In the genomic region with DNA sequence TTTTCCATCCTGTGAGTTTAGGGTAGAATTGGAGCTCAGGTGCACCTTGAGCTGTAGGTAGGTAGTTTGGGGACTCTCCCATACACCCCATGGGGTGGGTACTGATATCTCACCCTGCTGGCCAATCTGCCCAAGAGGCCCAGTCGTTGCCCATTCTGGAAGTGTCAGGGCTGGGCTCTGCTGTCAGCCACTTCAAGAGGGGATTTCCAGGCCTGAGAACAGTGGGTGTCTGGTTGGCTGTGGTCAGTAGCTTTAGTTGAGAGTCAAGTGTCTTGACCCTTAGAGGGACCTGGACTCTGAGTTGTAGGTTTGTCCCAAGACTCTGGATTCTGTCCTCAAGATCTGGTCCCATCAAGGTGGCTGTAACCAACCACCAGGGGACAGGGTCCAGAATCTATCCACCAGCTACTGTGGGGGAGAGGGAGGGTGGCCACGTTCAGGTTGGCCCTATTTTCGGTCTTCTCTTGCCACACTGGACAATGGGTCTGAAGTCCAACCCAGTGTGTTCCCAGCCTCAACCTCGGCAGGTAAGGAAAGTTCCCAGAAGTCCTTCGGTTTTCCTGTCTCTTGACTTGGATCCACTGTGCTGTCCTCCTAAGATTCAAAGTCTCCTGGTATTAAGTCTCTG, we compare ENCODE assay signal across 7 mouse cellular contexts.
DNase-seq lines count a peak whose midpoint lies in the region; ATAC-seq and TF ChIP-seq lines count a peak whose summit lies in the region.

No protein-coding gene starts in this region.

- peak overlapping the region; percentile 90 for H3K4me3 ChIP-seq in neural tube, embryonic 11.5 days (ENCODE audit: low read depth, low read length)
- H3K4me3 ChIP-seq in forebrain, postnatal 0 days (ENCODE audit: low read depth, low read length) = peak overlapping the region; percentile 85
- peak overlapping the region; percentile 97 for H3K4me3 ChIP-seq in liver, embryonic 12.5 days

- 61% methylated on average over 5 of the region's 5 CpGs for WGBS in neural tube, embryonic 11.5 days
- WGBS in forebrain, postnatal 0 days = 61% methylated on average over 5 of the region's 5 CpGs
- WGBS in liver, embryonic 12.5 days (ENCODE audit: insufficient replicate concordance) = 41% methylated on average over 5 of the region's 5 CpGs

- H3K9ac ChIP-seq in neural tube, embryonic 11.5 days (ENCODE audit: low read length) = peak overlapping the region; percentile 95; the same call in 1 of the 2 replicates
- peak overlapping the region; percentile 84 for H3K9ac ChIP-seq in forebrain, postnatal 0 days
- H3K9ac ChIP-seq in liver, embryonic 12.5 days = peak overlapping the region; percentile 97

- no peaks in the 10 kb centered on the region for H3K36me3 ChIP-seq in neural tube, embryonic 11.5 days (ENCODE audit: control insufficient read depth, insufficient read depth, low read length)
- no peaks in the 10 kb centered on the region for H3K36me3 ChIP-seq in forebrain, postnatal 0 days (ENCODE audit: insufficient read depth)
- peaks cover 22% of the 10 kb centered on the region for H3K36me3 ChIP-seq in liver, embryonic 12.5 days

- H3K27ac ChIP-seq in neural tube, embryonic 11.5 days (ENCODE audit: low read depth, low read length) = no peak overlapping the region
- no peak overlapping the region for H3K27ac ChIP-seq in forebrain, postnatal 0 days (ENCODE audit: low read depth, low read length)
- H3K27ac ChIP-seq in liver, embryonic 12.5 days = peak overlapping the region; percentile 100

- peak overlapping the region; percentile 89 for H3K4me2 ChIP-seq in neural tube, embryonic 11.5 days (ENCODE audit: low read depth)
- H3K4me2 ChIP-seq in forebrain, postnatal 0 days (ENCODE audit: low read depth) = peak overlapping the region; percentile 91
- H3K4me2 ChIP-seq in liver, embryonic 12.5 days = peak overlapping the region; percentile 95

- 0 out of 2 replicates have a peak, but pooled peaks have one; percentile 4 for TF ChIP-seq CTCF in forebrain, postnatal 0 days (IDR thresholded peaks at IDR 0.05; ENCODE audit: low read depth)

- no peak for DNase-seq in neural tube, embryonic 11.5 days (ENCODE audit: low spot score)
- no peak for DNase-seq in neural tube, embryonic 10.5 days (ENCODE audit: extremely low spot score, low spot score)
- no peak for DNase-seq in forebrain, postnatal 0 days
- no peak for DNase-seq in adrenal gland, adult (ENCODE audit: inconsistent age in 2 of 2, low spot score in 1 of 2)
- DNase-seq in right cerebral cortex, postnatal 25 days = no peak

- H3K27me3 ChIP-seq in neural tube, embryonic 11.5 days (ENCODE audit: control insufficient read depth, insufficient read depth, low read length) = no peaks in the 10 kb centered on the region
- H3K27me3 ChIP-seq in forebrain, postnatal 0 days (ENCODE audit: insufficient read depth, low read length) = no peaks in the 10 kb centered on the region
- H3K27me3 ChIP-seq in liver, embryonic 12.5 days (replicated peaks) = no peaks in the 10 kb centered on the region

- H3K4me1 ChIP-seq in neural tube, embryonic 11.5 days (ENCODE audit: control insufficient read depth, insufficient read depth, low read length) = peaks cover 65% of the 10 kb centered on the region
- H3K4me1 ChIP-seq in forebrain, postnatal 0 days (ENCODE audit: insufficient read depth) = peaks cover 38% of the 10 kb centered on the region
- peaks cover 75% of the 10 kb centered on the region for H3K4me1 ChIP-seq in liver, embryonic 12.5 days

- no peak for ATAC-seq in neural tube, embryonic 11.5 days (ENCODE audit: insufficient read depth, low FRiP score, low TSS enrichment)
- no peak for ATAC-seq in forebrain, postnatal 0 days
- no peak for ATAC-seq in liver, embryonic 12.5 days
- ATAC-seq in CD4-positive, CD25-positive, alpha-beta regulatory T cell, adult 4 months = no peak

- H3K9me3 ChIP-seq in neural tube, embryonic 11.5 days (ENCODE audit: control insufficient read depth, low read length) = no peaks in the 10 kb centered on the region
- no peaks in the 10 kb centered on the region for H3K9me3 ChIP-seq in forebrain, postnatal 0 days (ENCODE audit: low read length)
- H3K9me3 ChIP-seq in liver, embryonic 12.5 days (replicated peaks) = no peaks in the 10 kb centered on the region
